Mouse (Mus musculus): ENCODE measurements at regions not wholly inside any gene's neighbourhood (a gene's known extent, or its start where the extent isn't known, plus 50 kb on each side); places are given as distances from the start of the nearest gene placed in this dataset.
A peak's percentile ranks its signal among the peaks of the same experiment; 100 is the strongest.

DNA sequence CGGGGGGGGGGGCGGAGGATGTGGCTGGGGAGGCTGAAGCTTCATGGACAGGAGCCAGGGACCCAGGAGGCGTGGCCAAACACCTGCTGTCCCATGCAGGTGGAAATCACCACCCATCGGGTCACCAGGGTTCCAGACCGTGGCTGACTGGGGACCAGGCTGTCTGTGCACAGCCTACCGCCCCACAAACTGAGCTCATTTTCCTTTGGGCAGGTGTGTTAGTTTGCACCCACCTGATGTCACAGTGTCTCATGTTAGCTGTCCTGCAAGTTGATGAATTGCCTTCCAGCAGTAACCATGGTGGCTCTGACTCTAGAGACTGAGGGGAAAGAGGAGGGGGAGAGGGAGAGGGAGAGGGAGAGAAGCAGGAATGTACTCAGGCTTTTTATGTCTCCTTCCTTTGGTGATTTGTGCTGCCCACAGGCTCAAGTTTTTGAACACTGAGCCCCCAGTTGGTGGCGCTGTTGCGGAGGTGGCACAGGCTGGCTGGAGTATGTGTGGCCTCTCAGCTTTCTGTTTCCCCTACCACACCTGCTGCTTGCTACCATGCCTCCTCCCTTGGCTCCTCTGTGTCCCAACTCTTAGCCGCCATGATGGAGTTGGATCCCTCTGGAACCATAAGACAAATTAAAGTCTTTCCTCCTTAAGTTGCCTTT, 107.8 kb upstream of the Man2a1 start:
- no peak for DNase-seq (ENCODE audit: extremely low spot score in 1 of 2, low spot score in 1 of 2)

DNA sequence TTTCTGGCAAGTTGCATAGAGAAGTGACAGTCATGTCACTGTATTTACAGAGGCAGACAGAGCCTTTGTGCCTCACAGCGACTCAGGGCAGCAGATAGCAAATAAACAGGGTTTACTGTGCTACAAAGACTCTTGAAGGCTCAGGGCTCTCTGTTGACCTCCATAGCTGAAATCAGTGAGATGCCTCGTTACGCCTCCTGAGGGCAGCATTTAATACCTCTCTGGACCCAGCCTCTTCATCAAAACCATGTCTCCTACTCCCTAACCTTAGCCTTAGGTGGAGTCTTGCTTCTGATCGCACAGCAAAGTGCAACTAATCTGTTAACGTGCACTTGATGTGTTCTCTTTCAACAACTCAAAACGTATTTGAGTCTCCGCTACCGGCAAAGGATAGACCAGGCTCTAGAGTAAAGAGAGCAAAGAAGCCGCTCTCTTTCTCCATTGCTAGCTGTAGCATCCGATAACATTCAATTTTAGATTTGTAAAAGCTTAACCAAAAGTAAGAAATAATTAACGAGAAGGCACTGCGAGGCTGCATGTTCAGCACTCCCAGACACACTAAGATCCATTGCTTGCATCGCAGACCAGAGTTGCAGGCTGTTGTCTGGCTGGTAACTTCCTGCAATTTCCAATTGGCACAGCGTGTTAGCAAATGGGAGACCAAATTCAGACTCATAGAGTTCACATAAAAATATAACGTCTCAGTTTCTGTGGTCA, 101.1 kb upstream of the Man2a1 start:
- DNase-seq (ENCODE audit: extremely low spot score in 1 of 2, low spot score in 1 of 2): peak in 1 of 2 experiments; percentile 39

DNA sequence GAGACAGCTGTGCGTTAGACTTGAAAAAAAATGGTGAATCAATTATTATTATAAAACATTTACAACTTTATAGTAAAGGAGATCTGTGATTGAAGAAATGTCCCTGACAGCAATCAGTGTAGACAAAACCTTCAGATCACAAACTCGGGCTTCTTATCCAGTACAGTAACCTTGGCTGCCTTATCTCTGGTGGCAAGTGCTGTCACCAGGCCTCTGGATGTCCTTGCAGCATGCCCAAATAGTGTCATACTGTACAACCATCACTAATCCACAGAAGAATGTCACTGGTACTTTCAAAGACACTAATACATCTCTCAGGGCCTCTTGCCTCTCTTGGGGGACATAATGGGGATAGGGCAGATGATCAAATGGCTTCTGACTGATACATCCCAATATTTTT, 98.2 kb upstream of the Man2a1 start:
- no peak for DNase-seq (ENCODE audit: extremely low spot score in 1 of 2, low spot score in 1 of 2)

DNA sequence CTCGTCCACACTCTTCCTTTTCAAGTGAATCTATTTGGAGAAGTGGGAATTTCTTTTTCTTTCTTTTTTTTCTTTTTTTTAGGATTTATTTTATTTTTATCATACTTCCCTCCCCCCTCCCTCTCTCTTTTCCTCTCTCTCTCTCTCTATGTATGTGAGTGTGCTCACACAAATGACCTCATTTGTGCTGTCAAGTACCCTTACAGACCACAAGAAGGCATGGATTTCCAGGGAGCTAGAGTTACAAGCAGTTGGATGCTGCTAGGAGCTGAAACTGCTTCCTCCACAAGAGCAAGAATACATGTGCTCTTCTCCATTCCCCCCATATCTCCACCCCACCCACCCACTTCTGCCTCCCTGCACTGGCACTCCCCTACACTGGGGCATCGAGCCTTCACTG, 94.6 kb upstream of the Man2a1 start:
- DNase-seq (ENCODE audit: extremely low spot score in 1 of 2, low spot score in 1 of 2): no peak

DNA sequence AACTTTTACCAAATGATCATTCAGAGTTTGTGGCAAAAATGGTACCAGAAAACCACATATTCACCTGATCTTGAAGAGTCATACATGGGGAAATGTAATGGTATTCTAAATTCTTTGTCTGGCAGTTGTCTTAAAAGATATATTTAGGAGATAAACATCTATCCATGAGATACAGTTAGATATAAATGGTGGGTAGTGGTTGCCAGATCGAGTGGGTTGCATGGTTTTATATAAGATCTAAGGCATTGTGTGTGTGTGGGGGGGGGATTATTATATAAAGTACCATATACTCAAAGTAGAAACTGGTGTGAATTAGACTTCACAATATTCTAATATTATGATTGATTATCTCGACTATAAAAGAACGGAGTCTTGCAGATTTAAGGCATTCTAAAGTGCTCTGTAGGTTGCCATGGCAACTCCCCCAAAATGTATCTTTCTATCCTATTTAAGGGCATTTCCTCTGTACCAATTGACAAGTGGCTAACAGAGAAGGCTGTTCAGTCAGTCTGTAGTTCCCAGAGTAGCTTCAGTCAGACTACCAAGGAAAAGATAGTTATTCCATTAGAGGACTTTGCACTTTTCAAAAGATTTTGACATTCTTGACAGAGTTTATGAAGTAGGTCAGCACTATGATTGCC, 89.3 kb upstream of the Man2a1 start:
- DNase-seq (ENCODE audit: extremely low spot score in 1 of 2, low spot score in 1 of 2): peak in 1 of 2 experiments; percentile 40

DNA sequence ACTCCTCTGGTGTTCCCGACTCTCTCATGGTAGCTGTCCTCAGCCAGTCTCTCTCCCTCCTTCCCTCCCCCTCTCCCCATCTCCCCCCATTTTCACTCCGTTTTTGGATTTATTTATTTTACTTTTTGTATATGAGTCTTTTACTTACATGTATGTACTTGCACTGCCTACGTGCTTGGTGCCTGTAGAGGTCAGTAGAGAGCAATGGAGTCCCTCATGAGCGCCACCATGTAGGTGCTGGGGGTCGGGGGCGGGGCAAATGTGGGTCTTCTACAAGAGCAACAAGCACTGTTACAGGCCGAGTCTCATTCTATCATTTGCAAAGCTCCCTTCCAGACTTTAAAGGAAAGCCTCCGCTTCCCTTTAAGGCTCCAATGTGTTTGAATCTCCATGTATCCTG, 78.3 kb upstream of the Man2a1 start:
- no peak for DNase-seq (ENCODE audit: extremely low spot score in 1 of 2, low spot score in 1 of 2)

DNA sequence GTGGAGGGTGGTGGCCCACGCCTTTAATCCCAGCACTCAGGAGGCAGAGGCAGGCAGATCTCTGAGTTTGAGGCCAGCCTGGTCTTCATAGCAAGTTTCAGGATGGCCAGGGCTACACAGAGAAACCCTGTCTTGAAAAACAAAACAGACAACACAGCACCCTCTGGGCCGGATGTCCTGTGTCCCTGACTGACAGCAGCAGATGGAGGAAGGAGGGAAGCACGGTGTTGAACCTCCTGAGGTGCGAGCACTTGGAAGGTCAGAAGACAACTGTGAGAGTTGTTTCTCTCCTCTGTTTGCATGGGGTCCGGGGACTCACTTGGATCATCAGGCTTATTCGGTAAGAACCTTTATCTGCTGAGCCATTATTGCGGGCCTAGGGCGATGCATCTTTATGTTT, 76.6 kb upstream of the Man2a1 start:
- DNase-seq (ENCODE audit: extremely low spot score in 1 of 2, low spot score in 1 of 2): no peak

DNA sequence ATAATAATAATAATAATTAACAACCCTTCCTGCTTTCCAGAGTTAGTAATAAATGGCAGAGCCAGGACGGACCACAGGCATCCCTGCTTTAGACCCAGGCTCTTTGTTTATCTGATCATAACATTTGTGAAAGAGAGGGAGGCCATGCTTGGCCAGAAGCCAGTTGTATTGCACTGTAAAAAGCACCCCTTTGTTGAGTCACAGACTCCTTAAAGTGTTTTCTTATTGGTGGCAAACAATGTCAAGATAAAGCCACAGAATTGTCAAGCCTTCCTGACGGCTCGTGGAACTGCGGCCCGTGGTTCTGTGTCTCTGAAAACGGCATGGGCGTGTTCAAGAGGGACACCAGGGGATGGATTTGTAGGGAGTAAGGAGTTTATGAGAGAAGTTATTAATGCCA, 72.7 kb upstream of the Man2a1 start:
- DNase-seq (ENCODE audit: extremely low spot score in 1 of 2, low spot score in 1 of 2): no peak

DNA sequence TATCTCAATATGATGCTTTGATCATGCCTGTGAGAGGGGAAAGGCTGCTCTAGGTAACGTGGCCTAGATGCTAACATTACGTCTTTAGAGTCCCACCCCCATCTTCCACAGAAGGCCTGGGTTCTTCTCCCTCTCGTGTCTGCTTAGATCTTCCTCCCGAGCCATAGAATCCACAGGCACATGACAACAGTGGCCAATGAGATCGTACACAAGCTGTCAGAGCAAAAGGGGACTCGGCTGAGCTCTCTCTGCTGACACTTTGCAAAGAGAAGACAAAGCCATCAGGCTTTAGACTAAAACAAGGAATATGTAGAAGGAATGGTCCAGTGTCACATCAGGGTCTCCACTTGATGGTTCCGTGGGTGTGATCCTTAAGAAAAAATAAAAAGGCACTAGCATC, 72.1 kb upstream of the Man2a1 start:
- no peak for DNase-seq (ENCODE audit: extremely low spot score in 1 of 2, low spot score in 1 of 2)

DNA sequence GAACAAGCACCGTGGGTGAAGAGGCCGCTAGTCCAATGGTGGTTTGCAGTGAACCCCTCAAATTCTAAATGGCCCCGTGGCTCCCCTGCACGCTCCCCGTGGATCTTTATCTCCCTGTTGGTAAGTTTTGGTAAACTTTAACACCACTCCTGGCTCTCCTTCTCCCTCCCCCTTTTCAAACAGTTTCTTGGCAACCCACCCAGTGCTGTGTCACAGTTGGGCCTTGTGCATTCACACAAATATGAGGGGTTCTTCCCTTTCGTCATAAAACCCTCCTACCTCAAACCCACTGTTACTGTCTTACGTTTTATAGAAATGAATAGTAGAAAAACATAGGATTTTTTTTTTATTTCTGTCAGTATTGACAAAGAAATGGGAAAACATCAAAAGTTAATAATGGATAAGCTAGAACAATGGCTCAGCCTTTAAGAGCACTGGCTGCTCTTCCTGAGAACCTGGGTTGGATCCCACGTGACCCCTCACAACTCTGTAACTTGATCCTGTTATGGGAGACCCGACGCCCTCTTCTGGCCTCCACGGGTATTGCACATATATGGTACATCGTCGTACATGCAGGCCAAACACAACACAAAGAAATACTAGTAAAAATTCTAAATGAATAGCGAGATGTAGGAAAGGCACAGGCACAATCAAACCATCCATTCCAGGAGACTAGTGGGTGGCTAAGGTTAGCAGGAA, 71.1 kb upstream of the Man2a1 start:
- DNase-seq (ENCODE audit: extremely low spot score in 1 of 2, low spot score in 1 of 2): no peak

DNA sequence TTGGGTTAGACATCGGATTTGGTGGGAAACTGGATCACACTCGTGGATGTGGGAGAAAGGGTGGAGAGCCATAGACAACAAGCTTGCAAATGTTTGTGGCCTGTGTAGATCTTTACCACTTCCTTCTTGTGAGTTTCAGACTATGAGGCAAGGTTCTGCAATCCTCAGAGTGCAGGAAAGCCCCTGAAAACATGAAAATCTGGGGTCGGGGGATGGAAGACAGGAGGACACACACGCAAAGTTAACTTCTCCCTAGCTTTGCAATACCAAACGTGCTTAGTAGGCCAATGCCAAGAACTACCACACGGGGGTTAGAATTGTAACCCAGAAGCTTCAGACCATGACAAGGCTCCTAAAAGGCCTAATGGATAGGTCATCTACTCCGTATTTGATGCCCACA, 69.4 kb upstream of the Man2a1 start:
- no peak for DNase-seq (ENCODE audit: extremely low spot score in 1 of 2, low spot score in 1 of 2)

DNA sequence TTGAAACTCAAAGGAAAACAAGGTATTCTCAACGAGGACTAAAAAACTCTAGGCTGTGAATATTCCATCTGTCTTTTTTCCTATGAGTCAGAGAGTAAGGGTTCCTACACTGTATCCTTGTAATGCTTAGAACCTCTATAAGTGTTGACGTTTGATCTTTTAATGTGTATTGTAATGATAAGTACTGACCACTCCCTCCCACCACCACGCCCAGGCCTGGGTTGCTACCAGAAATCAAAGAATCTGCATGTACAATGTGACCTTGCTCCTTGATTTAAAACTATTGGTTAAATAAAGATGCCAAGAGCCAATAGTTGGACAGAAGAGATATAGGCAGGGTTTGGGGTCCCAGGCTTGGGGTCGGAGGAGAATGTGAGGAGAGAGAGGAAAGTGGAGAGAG, 66.2 kb upstream of the Man2a1 start:
- no peak for DNase-seq (ENCODE audit: extremely low spot score in 1 of 2, low spot score in 1 of 2)

DNA sequence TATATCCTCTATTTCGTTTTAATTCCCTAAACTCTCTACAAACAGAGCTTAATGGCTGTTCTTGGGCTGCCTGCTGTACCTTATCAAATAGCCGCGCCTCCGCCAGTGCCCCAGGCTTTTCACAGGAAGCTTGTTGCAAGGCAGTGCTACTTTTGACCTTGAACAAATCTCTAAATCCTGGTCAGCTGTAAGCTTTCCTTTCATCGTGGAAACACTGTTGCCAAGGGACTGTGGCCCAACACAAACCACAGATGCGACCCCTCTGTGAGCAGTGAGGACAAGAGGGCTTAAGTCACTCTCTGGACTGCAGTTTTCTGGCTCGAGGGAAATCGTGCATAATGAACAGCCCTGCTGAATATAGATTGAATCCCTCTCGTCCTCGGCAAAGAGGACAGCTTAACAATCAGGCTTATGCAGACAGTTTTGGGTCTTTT, 62.0 kb upstream of the Man2a1 start:
- no peak for DNase-seq (ENCODE audit: extremely low spot score in 1 of 2, low spot score in 1 of 2)

DNA sequence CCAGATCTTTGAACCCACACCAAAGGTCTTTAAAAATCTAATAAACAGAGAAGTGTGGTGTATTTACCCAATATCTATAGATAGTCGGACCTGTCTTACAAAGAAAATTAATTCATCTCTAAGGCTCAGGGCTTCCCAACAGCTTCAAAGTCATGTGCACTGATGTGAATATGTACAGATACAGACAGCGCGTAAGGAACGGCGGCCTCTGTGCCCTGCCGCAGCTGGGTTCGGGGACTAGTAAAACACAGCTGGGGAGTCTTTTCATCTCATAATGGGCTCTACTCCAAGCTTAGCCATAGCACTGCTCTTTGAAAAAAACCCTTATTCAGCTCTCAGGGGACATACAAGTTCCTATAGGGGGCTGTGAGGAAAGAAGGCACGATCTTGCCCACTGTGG, 60.1 kb upstream of the Man2a1 start:
- no peak for DNase-seq (ENCODE audit: extremely low spot score in 1 of 2, low spot score in 1 of 2)

DNA sequence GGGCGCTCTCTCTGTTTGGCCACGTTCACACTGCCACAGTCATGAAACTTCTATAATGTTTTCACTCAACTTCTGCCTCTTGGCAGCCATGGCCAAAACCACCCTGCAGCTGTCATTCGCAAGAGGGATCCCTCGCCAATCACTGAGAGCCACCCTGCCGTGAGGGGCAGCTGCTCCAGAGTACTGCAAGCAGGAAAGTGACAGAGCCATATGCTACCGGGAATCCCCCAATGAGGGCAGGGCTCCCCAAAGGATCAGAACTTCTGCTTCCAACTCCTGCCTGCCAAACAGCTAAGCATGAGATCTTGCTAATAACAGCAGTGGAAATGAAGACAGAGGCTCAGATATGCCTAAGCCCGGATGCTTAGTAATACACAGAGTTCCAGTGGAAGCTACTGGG, 52.0 kb upstream of the Man2a1 start:
- no peak for DNase-seq (ENCODE audit: extremely low spot score in 1 of 2, low spot score in 1 of 2)

DNA sequence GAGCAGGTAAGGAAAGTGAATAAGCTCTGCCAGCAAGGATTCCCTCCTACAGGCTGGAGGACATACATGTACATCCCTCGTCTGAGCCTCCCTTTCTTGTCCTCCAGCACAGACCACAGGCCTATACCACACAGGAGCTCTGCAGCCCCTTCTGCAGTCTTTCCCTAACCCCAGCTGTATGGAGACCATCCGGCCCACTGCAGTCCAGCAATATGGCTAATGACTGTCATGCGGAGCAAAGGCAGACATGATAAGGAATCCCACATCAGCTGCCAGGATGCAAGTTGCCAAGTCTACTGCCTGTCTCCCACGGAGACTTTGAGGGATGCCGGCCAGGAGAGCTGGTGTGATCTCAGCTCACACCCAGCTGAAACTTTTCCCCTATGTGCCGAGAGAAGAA, 50.5 kb upstream of the Man2a1 start:
- no peak for DNase-seq (ENCODE audit: extremely low spot score in 1 of 2, low spot score in 1 of 2)
